Mouse (Mus musculus): Measurements from ENCODE around the gene Gldc. TPM values are rescaled to one million over a fixed set of nuclear protein-coding genes. Genes with fewer than 3 reads are reported as not detected.
A peak's percentile ranks its signal among the peaks of the same experiment; 100 is the strongest.

The Gldc gene
- polyA plus RNA-seq, 1 experiment from 2014 or later: 6.3 TPM

DNA sequence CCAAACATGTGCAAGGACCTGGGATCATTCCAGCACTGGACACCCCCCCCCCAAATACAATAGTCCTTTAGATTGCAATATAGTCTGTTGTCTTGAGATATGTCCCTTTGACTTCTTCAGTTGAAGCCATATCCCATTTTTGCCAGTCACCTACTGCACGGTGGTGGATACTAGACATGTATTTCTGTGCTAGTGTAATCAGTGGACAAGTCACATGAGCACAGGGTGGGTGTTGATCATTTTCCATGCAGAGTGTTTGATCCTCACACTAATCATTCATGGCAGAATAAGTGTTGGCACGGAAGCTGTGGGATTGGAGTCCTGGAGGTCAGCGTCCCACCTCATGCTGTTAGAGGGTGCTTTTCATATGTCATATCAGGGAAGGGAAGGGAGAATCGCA is 30.6 kb upstream of the Gldc start:
- WGBS: 78% methylated on average over 4 of the region's 4 CpGs
- no peak for ATAC-seq (replicated peaks; ENCODE audit: insufficient number of reproducible peaks, low FRiP score, low TSS enrichment, low read depth)
- DNase-seq (ENCODE audit: low spot score): no peak
- no peak overlapping the region for H3K9ac ChIP-seq (replicated peaks; ENCODE audit: low read length)
- H3K4me2 ChIP-seq (ENCODE audit: low read depth, low read length): no peak overlapping the region
- H3K36me3 ChIP-seq (replicated peaks; ENCODE audit: control insufficient read depth, insufficient read depth, low read depth, low read length): no peaks in the 10 kb centered on the region
- H3K27me3 ChIP-seq (ENCODE audit: control insufficient read depth, insufficient read depth, low read length): no peaks in the 10 kb centered on the region
- no peaks in the 10 kb centered on the region for H3K9me3 ChIP-seq (replicated peaks; ENCODE audit: control insufficient read depth, low read length)
- no peak overlapping the region for H3K27ac ChIP-seq (replicated peaks; ENCODE audit: low read depth, low read length)
- H3K4me3 ChIP-seq (ENCODE audit: low read depth, low read length): no peak overlapping the region
- H3K4me1 ChIP-seq (ENCODE audit: control insufficient read depth, insufficient read depth, low read length): no peaks in the 10 kb centered on the region

DNA sequence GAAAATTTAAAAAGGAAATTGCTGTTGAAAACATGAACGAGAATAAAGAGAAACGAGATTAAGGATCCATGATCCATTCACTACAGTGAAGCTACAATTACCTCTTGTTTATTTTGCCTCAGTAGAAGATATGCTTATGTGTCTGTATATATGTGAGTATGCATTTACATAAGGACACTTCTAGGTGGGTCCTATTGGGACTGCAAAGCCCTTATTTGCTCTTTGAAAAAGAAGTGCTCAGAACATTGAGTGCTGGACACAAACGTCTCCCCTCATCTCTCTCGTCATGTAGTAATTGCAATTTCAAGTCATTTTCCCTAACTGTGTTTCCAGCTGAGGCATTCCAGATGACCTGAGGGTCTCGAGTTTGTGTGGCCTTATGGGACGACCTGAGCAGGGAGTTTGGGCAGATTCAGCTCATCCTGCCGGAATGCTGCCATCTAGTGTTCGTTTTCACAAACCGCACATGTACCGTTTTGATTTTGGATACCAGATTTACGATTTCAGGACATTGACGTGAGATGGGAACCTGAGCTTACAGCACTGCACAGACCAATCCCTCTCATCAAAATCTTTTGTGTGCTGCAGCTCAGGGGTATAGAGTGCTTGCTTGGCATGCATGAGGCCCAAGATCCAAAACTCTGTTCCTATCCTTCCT is 30.1 kb upstream of the Gldc start:
- ATAC-seq (replicated peaks; ENCODE audit: insufficient number of reproducible peaks, low FRiP score, low TSS enrichment, low read depth) (peak; percentile 56; the same call in 1 of the 2 replicates), DNase-seq (ENCODE audit: low spot score) (peak; percentile 88)
- Histone ChIP-seq H3K4me2 (ENCODE audit: low read depth, low read length) (no peak overlapping the region), H3K27me3 (ENCODE audit: control insufficient read depth, insufficient read depth, low read length) (no peaks in the 10 kb centered on the region), H3K36me3 (replicated peaks; ENCODE audit: control insufficient read depth, insufficient read depth, low read depth, low read length) (no peaks in the 10 kb centered on the region), H3K4me3 (ENCODE audit: low read depth, low read length) (no peak overlapping the region), H3K9ac (replicated peaks; ENCODE audit: low read length) (no peak overlapping the region), H3K9me3 (replicated peaks; ENCODE audit: control insufficient read depth, low read length) (no peaks in the 10 kb centered on the region), H3K27ac (replicated peaks; ENCODE audit: low read depth, low read length) (no peak overlapping the region), H3K4me1 (ENCODE audit: control insufficient read depth, insufficient read depth, low read length) (no peaks in the 10 kb centered on the region)
- 19% methylated on average over 12 of the region's 12 CpGs for WGBS

DNA sequence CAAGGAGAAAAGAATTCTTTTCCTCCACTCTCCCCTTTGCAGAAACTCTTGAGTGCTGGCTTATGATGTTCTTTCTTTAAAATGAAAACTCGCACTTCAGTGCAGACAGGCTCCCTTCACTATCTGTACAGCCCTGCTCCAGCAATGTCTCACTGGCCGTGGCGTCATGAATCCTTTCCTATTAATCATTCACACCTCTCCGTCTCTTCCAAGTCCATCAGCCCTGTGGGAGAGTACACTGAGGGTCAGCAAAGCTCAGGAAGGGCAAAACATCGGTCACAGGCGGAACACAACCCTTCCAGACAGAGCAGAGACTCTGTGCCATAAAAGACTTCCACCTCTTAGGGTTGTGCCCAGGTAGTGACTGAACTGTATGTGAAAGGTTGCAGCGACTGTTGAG is 26.9 kb upstream of the Gldc start:
- ATAC-seq (replicated peaks; ENCODE audit: insufficient number of reproducible peaks, low FRiP score, low TSS enrichment, low read depth): no peak
- DNase-seq (ENCODE audit: low spot score): no peak
- no peaks in the 10 kb centered on the region for H3K27me3 ChIP-seq (ENCODE audit: control insufficient read depth, insufficient read depth, low read length)
- no peaks in the 10 kb centered on the region for H3K4me1 ChIP-seq (ENCODE audit: control insufficient read depth, insufficient read depth, low read length)
- no peaks in the 10 kb centered on the region for H3K36me3 ChIP-seq (replicated peaks; ENCODE audit: control insufficient read depth, insufficient read depth, low read depth, low read length)
- no peak overlapping the region for H3K4me3 ChIP-seq (ENCODE audit: low read depth, low read length)
- H3K9ac ChIP-seq (replicated peaks; ENCODE audit: low read length): no peak overlapping the region
- no peaks in the 10 kb centered on the region for H3K9me3 ChIP-seq (replicated peaks; ENCODE audit: control insufficient read depth, low read length)
- 83% methylated on average over 7 of the region's 7 CpGs for WGBS
- H3K4me2 ChIP-seq (ENCODE audit: low read depth, low read length): no peak overlapping the region
- no peak overlapping the region for H3K27ac ChIP-seq (replicated peaks; ENCODE audit: low read depth, low read length)

DNA sequence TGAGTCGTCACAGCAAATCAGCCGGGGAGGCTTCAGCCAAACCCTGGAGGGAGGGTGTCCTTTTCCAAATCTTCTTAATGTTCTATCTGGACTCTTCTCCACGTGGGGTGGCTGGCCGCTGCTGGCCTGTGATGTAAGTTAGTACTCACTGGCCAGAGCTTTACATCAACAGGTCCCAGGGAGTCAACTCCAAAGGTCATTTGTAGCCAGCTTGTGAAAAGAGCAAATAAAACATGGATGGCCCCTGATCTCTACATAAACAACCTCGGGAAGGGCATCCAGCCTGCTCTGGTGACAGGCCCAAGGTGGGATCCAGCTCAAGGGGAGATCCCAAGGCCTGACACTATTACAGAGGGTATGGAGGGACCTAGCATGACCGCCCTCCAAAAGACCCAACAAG is 19.8 kb upstream of the Gldc start:
- no peaks in the 10 kb centered on the region; the same call in 1 of the 2 replicates for H3K9me3 ChIP-seq (replicated peaks; ENCODE audit: control insufficient read depth, low read length)
- no peak overlapping the region for H3K4me2 ChIP-seq (ENCODE audit: low read depth, low read length)
- no peak overlapping the region for H3K27ac ChIP-seq (replicated peaks; ENCODE audit: low read depth, low read length)
- no peaks in the 10 kb centered on the region for H3K4me1 ChIP-seq (ENCODE audit: control insufficient read depth, insufficient read depth, low read length)
- H3K27me3 ChIP-seq (ENCODE audit: control insufficient read depth, insufficient read depth, low read length): no peaks in the 10 kb centered on the region
- H3K9ac ChIP-seq (replicated peaks; ENCODE audit: low read length): no peak overlapping the region
- H3K4me3 ChIP-seq (ENCODE audit: low read depth, low read length): no peak overlapping the region
- ATAC-seq (replicated peaks; ENCODE audit: insufficient number of reproducible peaks, low FRiP score, low TSS enrichment, low read depth) (no peak), DNase-seq (ENCODE audit: low spot score) (no peak)
- no peaks in the 10 kb centered on the region for H3K36me3 ChIP-seq (replicated peaks; ENCODE audit: control insufficient read depth, insufficient read depth, low read depth, low read length)
- 83% methylated on average over 6 of the region's 6 CpGs for WGBS

DNA sequence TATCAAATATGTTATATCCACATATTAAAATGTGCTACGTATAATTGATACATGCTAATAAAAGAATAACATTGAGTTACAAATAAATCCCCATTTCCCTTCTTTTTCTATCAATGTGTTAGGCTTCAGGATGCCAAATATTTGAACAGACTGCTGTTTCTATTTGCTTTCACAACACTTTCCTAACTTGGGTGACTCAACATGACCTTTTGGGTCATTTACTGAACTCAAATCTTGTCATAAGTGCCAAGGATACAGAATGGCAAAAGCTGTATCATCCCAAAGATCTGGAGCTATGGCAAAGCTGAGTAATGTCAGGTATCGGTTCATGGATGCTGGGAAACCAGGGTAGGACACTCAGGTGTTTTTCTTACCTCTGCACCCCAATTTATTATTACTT is 12.0 kb upstream of the Gldc start:
- Histone ChIP-seq H3K27ac (replicated peaks; ENCODE audit: low read depth, low read length) (no peak overlapping the region), H3K27me3 (ENCODE audit: control insufficient read depth, insufficient read depth, low read length) (no peaks in the 10 kb centered on the region), H3K9ac (replicated peaks; ENCODE audit: low read length) (no peak overlapping the region), H3K36me3 (replicated peaks; ENCODE audit: control insufficient read depth, insufficient read depth, low read depth, low read length) (no peaks in the 10 kb centered on the region), H3K4me2 (ENCODE audit: low read depth, low read length) (no peak overlapping the region), H3K9me3 (replicated peaks; ENCODE audit: control insufficient read depth, low read length) (no peaks in the 10 kb centered on the region; the same call in 1 of the 2 replicates), H3K4me1 (ENCODE audit: control insufficient read depth, insufficient read depth, low read length) (no peaks in the 10 kb centered on the region), H3K4me3 (ENCODE audit: low read depth, low read length) (no peak overlapping the region)
- WGBS: 97% methylated on average over 2 of the region's 2 CpGs
- DNase-seq (ENCODE audit: low spot score) (no peak), ATAC-seq (replicated peaks; ENCODE audit: insufficient number of reproducible peaks, low FRiP score, low TSS enrichment, low read depth) (no peak)

DNA sequence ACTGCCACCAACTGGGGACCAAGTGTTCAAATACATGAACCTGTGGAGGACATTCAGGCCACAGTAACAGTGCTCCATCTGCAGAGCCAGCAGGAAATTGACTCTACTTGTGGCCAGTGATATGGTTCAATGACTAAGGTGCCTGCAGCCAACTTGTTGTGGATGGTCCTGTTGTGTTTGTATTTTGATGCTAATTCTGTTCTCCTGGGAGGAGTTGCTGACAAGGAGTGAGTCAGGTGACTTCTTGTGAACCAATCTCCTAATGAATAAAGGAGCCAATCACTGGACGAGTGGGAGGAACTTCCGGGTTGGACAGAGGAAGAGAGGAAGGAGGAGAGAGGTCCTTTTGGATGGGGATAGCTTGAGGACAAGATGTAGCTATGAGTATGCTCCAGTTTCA is 10.3 kb upstream of the Gldc start:
- H3K36me3 ChIP-seq (replicated peaks; ENCODE audit: control insufficient read depth, insufficient read depth, low read depth, low read length): no peaks in the 10 kb centered on the region
- WGBS: 84% methylated on average over 2 of the region's 2 CpGs
- no peak overlapping the region for H3K4me3 ChIP-seq (ENCODE audit: low read depth, low read length)

DNA sequence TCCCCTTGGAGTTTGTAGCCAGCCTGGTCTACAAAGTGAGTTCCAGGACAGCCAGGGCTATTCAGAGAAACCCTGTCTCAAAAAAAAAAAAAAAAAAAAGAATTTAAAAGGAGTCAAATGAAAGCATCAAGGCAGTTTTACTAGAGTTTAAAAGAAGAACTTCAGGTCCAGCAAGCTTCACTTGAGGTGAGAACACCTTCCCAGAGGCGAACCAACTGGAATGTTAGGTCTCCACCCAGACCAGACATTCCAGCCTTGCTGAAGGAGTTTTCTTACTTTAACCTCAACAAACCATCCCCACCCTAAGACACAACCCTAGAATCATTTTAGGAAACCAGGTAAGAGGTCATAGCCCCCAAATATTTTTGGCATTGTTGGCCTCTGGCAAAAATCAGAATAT is 4.8 kb upstream of the Gldc start:
- DNase-seq (ENCODE audit: low spot score): no peak
- ATAC-seq (replicated peaks; ENCODE audit: insufficient number of reproducible peaks, low FRiP score, low TSS enrichment, low read depth): no peak
- no peaks in the 10 kb centered on the region for H3K9me3 ChIP-seq (replicated peaks; ENCODE audit: control insufficient read depth, low read length)
- no peak overlapping the region for H3K4me2 ChIP-seq (ENCODE audit: low read depth, low read length)
- no peak overlapping the region for H3K27ac ChIP-seq (replicated peaks; ENCODE audit: low read depth, low read length)
- H3K9ac ChIP-seq (replicated peaks; ENCODE audit: low read length): no peak overlapping the region
- no peaks in the 10 kb centered on the region for H3K36me3 ChIP-seq (replicated peaks; ENCODE audit: control insufficient read depth, insufficient read depth, low read depth, low read length)
- no peaks in the 10 kb centered on the region for H3K4me1 ChIP-seq (ENCODE audit: control insufficient read depth, insufficient read depth, low read length)
- WGBS: 88% methylated on average over 1 of the region's 1 CpGs
- peaks cover 9% of the 10 kb centered on the region; the same call in 1 of the 2 replicates for H3K27me3 ChIP-seq (ENCODE audit: control insufficient read depth, insufficient read depth, low read length)
- H3K4me3 ChIP-seq (ENCODE audit: low read depth, low read length): no peak overlapping the region

More for the DNA sequence above, 10.3 kb upstream of the Gldc start:
- Histone ChIP-seq H3K4me1 (ENCODE audit: control insufficient read depth, insufficient read depth, low read length) (no peaks in the 10 kb centered on the region), H3K27me3 (ENCODE audit: control insufficient read depth, insufficient read depth, low read length) (no peaks in the 10 kb centered on the region), H3K4me2 (ENCODE audit: low read depth, low read length) (no peak overlapping the region), H3K9me3 (replicated peaks; ENCODE audit: control insufficient read depth, low read length) (no peaks in the 10 kb centered on the region; the same call in 1 of the 2 replicates), H3K9ac (replicated peaks; ENCODE audit: low read length) (no peak overlapping the region), H3K27ac (replicated peaks; ENCODE audit: low read depth, low read length) (no peak overlapping the region)
- no peak for ATAC-seq (replicated peaks; ENCODE audit: insufficient number of reproducible peaks, low FRiP score, low TSS enrichment, low read depth)
- no peak for DNase-seq (ENCODE audit: low spot score)

DNA sequence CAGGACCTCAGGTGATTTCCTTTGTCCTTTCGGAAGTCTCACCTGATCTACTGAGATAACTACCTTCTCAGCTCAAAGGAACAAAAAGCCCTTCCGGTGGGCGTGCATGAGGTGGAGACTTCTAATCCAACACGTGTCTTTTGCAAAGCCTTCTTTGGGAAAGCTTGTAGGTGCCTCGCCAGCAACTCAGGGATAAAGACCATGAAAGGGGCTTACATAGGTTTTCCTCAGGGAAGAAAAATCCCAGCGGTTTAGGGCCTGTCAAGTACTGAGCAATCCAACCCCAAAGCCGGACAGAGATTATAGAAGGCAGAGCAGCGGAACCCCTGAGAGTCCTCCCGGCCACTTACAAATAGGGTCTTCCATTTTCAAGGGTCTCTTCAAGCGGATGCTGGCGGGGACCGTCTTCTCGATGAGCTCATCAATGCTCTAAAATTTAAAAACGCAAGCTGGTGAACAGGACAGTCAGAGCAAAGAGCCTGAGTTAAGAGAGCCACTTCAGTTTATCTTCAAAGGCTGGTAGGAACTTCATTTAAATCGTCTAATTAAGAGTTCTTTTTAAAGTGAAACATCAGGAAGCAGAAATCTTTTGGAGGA is 1.1 kb downstream of the Gldc start:
- ATAC-seq (replicated peaks; ENCODE audit: insufficient number of reproducible peaks, low FRiP score, low TSS enrichment, low read depth) (no peak), DNase-seq (ENCODE audit: low spot score) (peak; percentile 40)
- Histone ChIP-seq H3K27me3 (ENCODE audit: control insufficient read depth, insufficient read depth, low read length) (peaks cover 15% of the 10 kb centered on the region), H3K27ac (replicated peaks; ENCODE audit: low read depth, low read length) (no peak overlapping the region), H3K4me2 (ENCODE audit: low read depth, low read length) (peak overlapping the region; percentile 98), H3K36me3 (replicated peaks; ENCODE audit: control insufficient read depth, insufficient read depth, low read depth, low read length) (no peaks in the 10 kb centered on the region), H3K4me1 (ENCODE audit: control insufficient read depth, insufficient read depth, low read length) (no peaks in the 10 kb centered on the region), H3K4me3 (ENCODE audit: low read depth, low read length) (peak overlapping the region; percentile 56), H3K9me3 (replicated peaks; ENCODE audit: control insufficient read depth, low read length) (no peaks in the 10 kb centered on the region), H3K9ac (replicated peaks; ENCODE audit: low read length) (no peak overlapping the region)
- WGBS: 4% methylated on average over 15 of the region's 15 CpGs

Data from embryonic facial prominence, embryonic 11.5 days (tissue).